Mouse (Mus musculus): Measurements from ENCODE around the gene Wbp1.

Gene Wbp1

GRCm38 (mm10) chr6:83140044-83140443 is 18.7 kb upstream of the Wbp1 start:
- DNase-seq (ENCODE audit: low read depth, low spot score): no peak

DNA sequence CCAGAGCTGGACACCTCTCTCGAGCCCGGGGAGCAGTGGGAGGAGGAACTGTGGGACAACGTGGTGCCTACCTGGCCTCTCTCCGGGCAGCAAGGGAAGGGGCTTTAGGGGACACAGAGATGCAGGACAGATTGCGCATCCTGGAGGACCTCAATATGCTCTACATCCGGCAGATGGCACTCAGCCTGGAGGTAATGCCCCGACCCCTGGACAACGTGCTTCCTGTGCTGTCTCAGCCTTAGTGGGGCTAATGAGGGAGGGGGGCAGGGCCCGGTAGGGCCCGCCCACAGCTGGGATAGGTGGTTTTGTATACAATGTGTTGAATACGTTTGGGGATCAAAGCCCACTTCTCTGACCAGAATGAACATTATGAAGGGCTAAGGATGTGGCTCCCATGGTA is 16.7 kb upstream of the Wbp1 start:
- DNase-seq (ENCODE audit: low read depth, low spot score): no peak

GRCm38 (mm10) chr6:83137576-83137950 is 16.2 kb upstream of the Wbp1 start:
- DNase-seq (ENCODE audit: low read depth, low spot score): no peak

DNA sequence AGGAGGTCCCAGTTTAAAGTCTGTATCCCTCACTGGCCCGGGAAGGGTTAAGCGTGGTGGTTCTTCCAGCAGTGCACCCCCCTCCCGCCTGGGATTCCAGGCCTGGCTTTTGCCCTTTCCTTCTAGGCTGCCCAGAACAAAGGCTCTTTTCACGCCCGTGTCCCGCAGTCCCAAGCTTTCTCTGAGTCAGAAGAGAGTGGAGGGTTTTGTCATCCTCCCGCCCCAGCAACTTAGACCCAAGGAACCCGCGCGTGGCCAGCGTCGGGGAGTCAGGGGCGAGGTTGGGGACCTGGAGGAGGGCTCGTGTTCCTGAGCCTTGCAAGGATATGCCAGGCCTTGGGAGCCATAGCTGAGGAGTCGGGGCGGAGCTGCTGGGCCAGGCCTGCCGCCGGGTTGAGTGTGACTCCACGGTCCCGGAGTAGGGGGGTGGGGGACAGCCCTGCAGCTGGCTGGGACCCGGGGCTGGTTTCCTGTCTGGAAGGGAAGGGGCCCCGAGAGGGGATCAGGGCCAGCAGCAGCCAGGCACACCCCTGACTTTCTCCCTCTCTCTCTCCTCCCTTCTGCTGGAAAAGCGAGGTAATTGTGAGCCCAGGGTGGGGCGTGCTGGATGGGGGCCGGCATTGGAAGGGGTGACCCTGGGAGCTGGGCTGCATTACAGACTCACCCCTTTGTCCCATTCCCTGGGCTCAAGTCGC is 15.7 kb upstream of the Wbp1 start:
- no peak for DNase-seq (ENCODE audit: low read depth, low spot score)

DNA sequence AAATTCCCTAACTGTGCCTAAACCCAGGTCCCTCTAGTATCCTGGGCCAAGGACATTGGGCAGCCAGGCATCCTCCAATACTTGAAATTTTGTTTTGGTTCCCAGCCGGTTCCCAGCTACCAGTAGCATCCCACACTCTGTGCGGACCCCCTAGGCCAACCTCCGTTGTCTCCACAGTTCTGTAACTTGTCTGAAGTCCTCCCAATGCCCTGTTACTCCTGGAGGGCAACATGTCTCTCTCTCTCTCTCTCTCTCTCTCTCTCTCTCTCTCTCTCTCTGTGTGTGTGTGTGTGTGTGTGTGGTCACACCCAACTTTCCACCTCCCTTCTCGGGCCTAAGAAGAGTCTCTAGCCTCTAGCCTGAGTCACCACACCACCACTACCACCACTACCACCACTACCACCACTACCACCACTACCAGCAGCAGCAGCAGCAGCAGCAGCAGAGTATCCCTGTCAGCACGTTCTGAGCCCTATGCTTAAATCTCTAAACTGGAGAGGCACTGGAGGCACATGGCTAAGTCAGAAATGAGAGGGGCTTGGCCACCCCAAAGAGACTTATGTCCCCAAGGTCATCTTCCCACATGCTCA is 15.0 kb upstream of the Wbp1 start:
- no peak for DNase-seq (ENCODE audit: low read depth, low spot score)

GRCm38 (mm10) chr6:83135571-83136161 is 14.3 kb upstream of the Wbp1 start:
- no peak for DNase-seq (ENCODE audit: low read depth, low spot score)

GRCm38 (mm10) chr6:83134951-83135513 is 13.7 kb upstream of the Wbp1 start, which contains the start of gene Rtkn:
Rtkn (plus strand) TSS chr6:83135463.
- no peak for DNase-seq (ENCODE audit: low read depth, low spot score)

- no peak for DNase-seq (ENCODE audit: low read depth, low spot score)
Measured at GRCm38 (mm10) chr6:83134226-83134625, 12.9 kb upstream of the Wbp1 start.

- DNase-seq (ENCODE audit: low read depth, low spot score): no peak
Measured at GRCm38 (mm10) chr6:83132176-83132919, 11.0 kb upstream of the Wbp1 start.

- no peak for DNase-seq (ENCODE audit: low read depth, low spot score)
Measured at GRCm38 (mm10) chr6:83131469-83132034, 10.2 kb upstream of the Wbp1 start.

DNA sequence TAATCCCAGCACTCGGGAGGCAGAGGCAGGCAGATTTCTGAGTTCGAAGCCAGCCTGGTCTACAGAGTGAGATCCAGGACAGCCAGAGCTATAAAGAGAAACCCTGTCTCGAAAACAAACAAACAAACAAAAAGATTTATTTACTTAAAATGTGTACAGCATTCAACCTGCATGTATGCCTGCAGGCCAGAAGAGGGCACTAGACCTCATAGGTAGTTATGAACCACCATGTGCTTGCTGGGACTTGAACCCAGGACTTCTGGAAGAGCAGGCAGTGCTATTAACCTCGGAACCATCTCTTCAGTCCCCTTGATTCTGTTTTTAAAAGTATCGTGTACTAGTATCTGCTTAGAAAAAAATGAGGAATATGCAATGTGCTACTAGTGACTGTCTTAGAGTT is 6.1 kb upstream of the Wbp1 start:
- no peak for DNase-seq (ENCODE audit: low read depth, low spot score)

GRCm38 (mm10) chr6:83125331-83125730 is 4.0 kb upstream of the Wbp1 start, which contains the start of gene Ino80b:
Ino80b (minus strand) TSS chr6:83125431.
- DNase-seq (ENCODE audit: low read depth, low spot score): no peak

DNA sequence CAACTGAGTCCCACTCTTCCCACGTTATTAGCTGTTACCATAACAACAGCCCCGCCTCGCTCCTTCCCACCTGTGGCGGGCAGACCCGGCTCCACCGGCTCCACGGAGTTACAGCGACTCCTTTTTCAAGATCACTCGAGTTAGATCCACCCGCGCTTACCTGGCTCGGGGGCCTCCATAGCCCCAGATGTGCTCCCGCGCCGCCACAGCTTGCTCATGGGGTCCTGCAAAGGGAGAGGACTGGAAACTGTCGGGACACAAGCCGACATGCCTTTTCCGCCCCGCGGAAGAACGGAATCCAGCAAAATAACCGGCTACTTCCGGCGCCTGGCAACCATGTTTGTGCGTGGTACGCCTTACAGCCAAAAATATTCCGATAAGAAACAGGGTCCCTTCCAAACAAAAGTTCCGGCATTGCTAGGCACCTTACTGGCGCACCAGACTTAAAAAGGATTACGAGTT is 3.5 kb upstream of the Wbp1 start:
- DNase-seq (ENCODE audit: low read depth, low spot score): peak; percentile 91

DNA sequence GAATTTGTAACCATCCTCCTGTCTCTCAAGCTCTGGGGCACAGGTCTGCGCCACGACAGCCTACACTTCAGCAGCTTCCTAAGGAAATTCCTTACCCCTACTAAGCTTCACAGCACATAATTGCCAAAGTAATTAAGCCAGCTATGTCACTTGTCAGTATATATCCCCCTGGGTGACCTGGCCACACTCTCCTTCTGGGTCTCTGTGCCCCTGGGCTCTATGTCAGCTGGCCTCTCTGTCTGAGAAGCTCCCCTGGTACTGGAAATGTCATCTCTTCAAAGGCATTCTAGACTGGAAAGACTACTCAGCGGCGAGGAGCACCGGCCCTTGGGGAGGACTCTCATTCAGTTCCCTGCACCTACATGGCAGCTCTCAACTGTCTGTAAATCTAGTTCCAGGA is 1.6 kb upstream of the Wbp1 start:
- DNase-seq (ENCODE audit: low read depth, low spot score): no peak

DNA sequence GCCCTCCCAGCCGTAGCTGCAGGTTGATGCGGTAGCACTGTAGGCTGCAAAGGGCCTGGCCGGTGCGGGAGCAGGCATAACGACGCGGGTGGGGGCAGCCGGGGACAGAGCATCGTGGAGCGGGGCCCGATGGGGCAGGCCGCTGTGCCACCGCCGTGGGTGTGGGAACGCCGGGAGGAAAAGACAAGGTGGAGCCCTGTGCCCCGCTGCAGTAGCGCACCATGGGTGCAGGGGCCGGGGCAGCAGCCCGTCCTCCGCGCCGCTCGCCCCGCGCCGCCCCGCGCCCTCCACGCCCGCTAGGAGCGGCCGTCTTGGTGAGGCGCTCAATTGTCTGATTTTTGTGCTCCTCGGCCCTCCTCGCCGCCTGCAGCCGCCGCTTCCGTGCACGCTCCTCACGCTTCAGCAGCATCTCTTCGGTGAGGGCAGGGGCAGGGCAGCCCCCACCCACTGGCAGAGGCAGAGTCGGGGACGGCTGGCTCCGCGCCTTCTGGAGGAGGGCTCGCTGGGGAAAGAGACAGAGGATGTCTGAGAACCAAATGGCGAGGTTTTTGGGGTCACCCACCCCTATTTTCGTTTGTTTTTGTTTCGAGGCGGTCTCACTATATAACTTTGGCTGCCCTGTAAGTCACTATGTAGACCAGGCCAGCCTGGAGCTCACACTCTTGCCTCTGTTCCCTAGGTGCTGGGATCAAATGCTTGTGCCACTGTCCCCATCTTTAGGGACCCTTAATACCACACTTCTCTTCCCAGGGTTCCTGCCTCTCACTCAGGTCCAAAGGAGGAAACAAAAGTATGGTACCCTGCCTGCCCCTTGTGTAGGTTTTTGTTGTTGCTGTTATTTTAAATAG is 728 bp upstream of the Wbp1 start:
- DNase-seq (ENCODE audit: low read depth, low spot score): no peak

GRCm38 (mm10) chr6:83119734-83120051 is 1.7 kb downstream of the Wbp1 start:
- no peak for DNase-seq (ENCODE audit: low read depth, low spot score)

DNA sequence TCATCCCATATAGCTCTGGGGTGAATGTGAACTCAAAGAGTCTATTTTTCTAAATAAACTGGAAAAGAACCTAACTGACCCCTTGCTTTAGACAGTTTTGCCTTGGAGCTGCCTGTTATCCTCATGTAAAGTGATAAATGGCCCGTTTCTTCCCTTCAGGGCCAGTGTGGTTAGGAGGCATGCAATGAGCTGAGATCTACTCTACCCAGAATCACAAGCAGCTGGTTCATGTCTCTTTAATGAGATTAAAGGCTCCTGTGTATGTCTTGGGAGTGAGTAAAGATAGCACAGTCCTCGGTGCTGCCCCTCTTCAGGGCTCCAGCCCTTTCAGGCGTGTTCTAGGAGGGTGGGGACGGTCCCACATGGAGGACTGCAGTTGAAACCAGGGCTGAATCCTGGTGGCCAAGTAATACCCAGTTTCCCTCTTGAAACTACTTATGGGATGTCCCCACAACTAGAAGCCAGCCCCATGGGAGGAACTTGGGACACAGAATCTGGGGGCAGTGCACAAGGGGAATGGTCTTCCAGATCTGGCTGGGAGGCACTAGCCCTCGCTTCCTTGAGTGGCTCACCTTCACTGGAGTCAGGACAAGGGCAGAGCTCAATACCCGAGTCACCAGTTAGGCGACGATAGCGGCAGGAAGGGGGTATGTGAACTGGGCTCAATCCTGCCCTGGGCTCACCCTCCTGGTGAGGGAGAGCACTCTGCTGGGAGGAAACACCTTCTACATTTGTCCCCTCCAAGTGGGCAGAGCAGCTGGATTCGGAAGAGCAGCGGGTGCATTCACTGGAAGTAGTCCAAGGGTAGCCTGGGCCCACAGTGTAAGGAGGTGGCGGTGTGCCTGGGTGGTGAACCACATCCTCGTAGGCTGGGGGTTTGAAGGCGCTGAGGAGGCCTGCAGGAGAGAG is 2.3 kb downstream of the Wbp1 start:
- no peak for DNase-seq (ENCODE audit: low read depth, low spot score)

- DNase-seq (ENCODE audit: low read depth, low spot score): no peak
Measured at GRCm38 (mm10) chr6:83118369-83118768, 3.0 kb downstream of the Wbp1 start.

- DNase-seq (ENCODE audit: low read depth, low spot score): no peak
Measured at GRCm38 (mm10) chr6:83117616-83118015, 3.7 kb downstream of the Wbp1 start.

DNA sequence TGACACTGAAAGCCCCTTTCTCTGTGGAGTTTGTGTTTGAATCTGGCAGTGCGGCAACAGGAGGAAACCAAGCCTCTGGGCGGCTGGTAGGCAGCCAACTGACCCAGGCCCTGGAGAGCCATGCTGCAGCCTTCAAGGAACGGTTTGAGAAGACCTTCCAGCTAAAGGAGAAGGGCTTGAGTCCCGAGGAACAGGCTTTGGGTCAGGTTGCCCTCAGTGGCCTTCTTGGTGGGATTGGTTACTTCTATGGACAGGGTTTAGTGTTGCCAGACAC is 4.3 kb downstream of the Wbp1 start:
- DNase-seq (ENCODE audit: low read depth, low spot score): no peak
